Mouse (Mus musculus): ENCODE results near the gene Prrxl1.

Gene Prrxl1

DNA sequence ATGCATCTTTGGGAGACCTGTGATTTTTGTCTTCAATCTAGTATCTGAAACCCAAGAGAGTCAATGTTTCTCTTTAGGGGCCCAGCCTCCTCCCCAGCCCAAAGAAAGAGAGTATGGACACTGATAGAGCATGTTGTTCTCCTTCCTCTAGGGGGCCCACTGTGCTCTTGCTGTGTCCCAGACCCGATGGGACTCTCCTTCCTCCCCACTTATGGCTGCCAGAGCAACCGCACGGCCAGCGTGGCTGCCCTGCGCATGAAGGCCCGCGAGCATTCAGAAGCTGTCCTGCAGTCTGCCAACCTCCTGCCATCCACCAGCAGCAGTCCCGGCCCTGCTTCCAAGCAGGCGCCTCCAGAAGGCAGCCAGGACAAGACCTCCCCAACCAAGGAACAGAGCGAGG, 29.4 kb downstream of the Prrxl1 start:
- DNase-seq = peak; percentile 14

DNA sequence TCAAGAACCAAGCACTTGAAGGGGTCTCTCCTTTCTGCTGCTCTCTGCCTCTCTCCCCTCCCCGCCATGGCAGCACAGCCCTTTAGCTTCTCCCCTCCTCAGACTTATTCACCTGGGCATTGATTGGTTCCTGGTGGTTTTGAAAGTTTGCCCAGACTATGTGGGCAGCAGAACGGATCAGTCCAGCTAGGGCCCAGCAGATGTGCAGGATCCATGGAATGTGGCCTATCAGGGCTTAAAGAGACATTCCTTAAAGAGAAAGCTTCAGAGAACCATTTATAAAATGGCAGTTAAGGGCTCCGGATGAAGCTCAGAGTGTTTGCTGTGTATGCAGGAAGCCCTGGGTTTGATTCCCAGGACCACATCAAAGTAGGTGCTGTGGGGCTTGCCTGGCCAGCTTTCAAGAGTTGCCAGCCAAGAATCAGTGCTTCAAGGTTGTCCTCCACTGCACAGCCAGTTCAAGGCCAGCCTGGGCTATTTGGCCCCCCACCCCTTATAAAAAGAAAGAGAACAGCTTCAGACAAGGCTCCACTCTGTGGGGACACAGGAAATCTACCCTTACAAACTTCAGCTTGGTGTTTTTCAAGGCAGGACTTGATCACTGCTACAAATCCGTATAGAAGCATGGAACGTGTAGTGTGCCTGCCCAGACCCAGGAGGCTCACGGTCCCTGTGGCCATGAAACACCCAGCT, 33.8 kb downstream of the Prrxl1 start:
- no peak for DNase-seq

DNA sequence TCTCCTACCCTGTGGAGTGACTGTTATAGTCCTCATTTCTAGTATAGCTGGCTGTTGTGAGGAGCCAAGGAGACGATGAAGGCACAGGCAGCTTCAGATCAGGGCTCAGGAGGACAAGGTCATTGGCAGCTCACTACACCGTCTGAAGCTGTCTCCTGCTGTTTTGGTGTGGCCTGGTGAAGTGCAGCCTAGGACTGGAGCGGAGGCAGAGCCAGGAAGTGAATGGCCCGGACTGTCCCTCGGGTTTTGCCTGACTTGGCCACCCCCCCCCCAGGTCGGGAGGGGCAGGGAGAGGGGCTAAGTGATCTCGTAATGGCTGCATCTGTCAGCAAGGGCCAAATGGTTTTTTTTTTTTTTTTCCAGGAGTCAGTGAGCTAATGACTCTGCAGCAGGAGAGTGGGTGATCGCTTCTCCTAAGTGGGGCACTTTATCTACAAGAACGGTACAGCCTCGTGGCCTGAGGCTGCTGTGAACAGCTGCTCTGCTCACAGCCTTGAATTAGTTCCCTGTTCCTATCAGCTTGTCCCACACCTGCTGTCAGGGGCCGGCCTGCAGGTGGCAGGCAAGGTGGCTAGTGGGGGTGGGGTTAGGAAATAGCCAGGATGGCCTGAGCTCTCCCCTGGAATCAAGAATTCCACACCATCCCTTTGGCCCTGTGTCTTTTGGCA, 34.9 kb downstream of the Prrxl1 start:
- no peak for DNase-seq

DNA sequence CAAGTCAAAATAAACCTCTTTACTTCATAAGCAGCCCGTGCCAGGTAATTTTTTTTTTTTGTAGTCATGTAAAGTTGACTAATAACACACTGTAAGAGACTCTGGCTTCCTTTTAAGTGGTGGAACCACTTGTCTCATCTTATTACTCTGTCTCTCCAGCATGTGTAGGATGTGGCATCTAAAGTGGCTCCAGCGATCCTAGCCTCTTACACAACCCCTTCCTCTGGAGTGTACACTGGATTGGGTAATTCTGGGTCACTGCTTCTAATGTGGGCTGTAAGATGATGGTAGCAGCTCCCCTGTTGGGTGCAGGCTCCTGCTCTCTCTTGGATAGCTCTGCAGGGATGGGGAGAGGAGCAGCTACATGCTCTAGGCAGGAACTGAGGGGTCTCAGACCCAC, 39.3 kb downstream of the Prrxl1 start:
- no peak for DNase-seq

DNA sequence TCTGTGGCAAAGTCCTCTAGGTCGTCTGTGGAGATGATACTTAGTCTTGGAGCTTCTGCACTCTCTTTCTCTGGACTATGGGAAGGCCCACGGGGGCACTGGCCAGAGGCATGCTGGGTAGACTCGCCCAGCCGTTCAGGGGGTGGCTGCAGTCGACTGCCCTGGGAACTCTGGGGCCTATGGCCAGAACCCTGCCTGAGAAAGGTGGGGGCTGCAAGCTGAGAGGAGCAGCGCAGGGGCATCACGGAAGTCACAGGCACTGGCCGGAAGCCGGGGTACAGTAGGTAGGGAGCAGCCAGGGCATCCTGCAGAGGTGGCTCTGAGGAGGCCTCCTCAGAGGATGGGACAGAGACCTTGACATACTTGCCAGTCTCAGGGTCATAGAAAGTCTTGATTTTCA, 60.6 kb downstream of the Prrxl1 start:
- DNase-seq = no peak

DNA sequence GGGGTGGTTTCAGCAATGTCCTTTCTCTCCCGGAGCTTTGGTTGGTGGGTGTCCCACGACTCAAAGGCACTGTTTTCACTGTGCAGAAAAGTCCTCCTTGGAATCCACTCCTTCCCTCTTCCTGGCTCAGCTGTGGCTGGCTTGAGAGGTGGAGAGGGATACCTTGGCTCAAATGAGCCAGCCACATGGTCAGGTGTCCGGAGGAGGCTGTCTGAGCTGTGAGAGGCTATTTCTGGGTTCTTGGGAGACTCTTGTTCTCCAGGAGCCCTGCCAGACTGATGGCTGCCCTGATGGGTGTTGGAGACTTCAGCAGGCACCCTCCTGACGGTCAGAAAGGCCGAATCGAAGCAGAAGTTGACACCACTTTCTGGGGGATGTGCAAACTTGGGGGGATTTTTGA, 63.9 kb downstream of the Prrxl1 start:
- no peak for DNase-seq

DNA sequence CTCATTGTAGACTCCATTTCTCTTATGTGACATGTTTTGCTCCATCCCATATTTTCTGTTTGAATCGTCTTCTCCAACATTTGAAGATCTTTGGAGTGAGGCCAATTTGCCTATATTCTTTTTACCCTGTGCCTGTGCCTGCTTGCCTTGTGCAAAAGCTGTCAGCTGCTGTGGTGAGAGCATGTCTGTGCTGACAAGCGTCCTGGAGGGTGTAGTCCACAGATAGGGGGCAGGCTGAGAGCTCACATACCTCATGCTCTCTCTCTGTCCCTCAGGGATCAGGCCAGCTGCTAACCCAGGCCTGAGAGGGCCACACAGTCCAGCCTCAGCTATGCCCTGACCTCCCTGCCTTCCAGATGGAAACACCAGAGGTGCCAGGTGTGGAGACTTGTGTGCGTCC, 74.0 kb downstream of the Prrxl1 start:
- no peak for DNase-seq

DNA sequence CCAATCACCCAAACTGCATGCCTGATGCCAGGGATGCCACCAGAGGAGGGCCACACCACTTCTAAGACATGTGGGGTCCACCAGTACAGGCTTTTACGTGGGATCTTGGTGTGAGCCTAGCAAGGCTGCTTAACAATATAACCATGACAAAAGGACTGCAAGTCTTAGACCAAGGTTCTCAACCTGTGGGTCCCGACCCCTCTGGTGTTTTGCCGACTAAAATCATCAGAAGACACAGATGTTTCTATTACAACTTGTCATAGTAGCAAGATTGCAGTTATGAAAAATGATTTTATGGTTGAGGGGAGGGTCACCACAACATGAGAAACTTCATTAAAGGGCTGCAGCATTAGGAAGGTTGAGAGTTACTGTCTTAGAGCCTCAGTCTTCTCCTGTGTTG, 79.4 kb downstream of the Prrxl1 start:
- no peak for DNase-seq

DNA sequence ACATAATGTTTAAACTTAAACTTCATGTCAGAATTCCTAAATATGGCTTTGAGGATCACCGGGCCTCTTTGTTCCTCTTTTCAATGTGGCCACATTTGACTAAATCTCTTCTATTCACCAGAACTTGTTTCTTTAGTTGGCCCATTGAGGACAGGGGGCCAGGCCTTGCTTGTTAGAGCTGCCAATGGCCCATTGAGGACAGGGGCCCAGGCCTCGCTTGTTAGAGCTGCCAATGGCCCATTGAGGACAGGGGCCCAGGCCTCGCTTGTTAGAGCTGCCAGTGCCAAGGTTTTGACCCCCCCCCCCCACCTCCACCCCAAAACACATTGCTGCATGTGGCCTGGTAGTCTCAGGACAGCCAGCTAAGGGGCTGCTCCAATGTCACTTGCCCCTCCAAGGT, 82.4 kb downstream of the Prrxl1 start:
- DNase-seq = no peak

DNA sequence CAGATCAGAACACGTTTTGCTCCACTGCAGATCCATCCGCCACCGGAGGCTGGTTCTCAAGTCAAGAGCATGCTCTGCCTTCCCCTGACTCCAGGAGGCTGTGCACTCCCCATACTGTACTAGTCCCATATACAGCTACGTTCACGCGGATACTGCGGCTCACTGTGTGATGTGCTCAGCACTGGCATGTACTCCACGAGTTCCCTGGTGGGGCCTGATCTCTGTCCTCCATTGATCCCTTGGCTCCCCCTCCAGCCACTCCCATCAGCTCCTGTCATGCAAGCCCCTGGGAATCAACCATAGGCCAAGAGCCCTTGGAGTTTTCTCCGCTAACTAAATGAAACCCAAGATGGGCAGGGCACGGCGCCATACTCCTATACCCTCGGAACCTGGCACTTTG, 83.3 kb downstream of the Prrxl1 start:
- DNase-seq = no peak

DNA sequence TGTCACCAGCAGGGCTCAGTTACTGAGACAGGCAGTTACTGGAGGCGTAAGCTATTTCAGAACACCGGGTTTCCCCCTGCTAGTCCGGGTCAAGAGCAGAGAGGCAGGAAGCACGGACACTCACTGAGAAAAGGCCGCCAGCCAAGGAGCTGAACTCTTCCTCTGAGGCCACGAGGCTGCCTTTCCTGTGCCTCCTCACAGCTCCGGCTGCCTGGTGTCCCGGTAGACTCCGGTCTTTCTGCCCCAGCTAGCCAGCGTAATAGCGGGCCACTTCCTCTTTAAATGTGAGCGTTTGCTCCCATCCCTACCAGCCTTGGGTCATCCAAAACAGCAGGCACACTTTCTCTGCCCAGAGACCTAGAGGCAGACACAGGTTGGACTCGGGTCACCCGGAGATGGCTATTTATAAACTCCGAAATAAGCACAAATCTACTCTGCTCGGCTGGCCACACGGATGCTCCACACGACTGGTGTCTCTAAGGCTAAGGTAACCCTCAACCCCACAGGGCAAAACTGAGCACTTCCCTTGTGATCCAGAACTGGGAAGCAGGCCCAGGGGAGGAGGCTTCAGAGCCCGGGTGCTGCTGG, 84.1 kb downstream of the Prrxl1 start:
- DNase-seq = peak; percentile 69

DNA sequence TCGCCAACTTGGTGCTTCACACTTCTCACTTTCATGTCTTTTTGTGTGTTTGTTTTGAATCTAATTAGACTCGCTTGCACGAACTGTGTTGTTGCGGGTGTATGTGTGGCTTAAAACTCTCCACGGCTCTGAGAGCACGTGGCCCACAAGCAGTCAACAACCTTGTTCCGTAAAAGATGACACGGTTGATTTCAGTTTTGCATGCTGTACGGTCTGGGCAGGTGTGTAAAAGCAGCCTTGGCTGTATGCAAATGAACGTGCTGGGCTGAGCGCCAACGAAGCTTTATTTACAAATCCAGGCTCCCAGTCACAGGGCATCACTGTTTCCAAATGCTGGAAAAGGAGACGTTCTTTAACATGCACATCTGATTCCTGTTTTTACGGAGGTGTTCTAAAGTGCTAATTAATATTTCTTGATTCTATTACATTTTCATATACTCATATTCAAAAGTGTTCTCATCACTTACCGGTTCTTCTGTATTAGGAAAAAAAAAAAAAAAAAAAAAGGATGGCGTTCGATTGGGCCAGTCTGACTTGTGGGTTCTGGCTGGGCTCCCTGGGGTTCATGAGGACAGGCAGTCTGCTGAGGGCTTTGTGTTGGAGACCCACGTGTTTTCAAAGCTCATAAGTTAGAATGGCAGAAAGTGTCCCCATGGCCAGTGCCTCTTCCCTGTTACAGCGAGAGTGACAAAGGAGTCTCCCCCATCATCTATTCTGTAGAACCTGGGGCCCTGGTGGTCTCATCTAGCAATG, 85.0 kb downstream of the Prrxl1 start:
- DNase-seq = peak; percentile 39

DNA sequence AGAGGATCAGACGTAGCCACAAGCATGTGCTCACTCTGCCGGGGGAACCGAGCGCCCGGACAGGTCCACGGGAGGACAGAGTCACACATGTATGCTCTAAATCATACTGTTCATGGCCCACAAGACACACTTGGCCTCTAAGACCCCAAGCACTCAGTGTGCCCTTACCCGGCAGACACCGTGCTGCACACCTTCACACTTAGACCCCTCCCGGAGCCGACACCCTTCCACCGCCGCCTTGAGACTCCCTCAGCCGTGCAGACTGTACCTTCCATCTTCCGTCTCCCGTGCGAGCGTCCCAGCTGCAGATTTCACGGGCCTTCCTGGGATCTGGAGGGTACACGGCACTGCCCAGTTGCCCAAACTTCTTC, 85.5 kb downstream of the Prrxl1 start:
- no peak for DNase-seq

DNA sequence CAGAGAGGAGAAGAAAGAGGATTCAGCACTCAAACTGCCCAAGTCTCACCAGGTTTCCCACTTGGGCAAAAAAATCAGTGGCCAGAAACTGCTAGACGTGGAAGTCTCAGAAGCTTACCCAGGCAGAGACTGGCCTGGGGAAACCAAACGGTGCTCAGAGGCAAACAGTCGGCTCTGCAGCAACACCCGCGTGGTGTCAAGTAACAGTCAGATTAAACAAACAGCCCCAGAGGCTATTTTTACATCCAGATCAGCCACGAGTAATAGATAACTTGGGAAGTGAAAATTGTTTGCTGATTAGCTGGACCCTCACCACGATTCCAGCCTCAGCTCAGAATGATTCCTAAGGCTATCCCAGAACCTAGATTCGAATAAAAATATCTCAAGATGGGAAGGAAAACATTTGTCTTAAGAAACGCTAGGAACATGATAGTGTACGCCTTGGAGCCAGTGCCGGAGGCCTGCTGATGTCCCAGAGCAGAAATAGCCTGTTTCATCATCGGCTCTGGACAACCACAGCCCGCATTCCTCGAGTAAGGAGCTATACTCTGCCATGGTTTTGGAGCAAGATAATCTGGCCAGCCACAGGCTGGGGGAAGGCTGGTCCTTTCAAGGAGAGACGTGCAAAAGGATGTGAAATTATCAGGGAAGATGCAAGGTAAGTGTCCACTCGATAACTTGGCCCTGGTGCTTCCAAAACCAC, 86.1 kb downstream of the Prrxl1 start, which contains the start of gene 3425401B19Rik:
3425401B19Rik (minus strand) TSS at position 170 of the 703 bp plus-strand sequence.
- no peak for DNase-seq

DNA sequence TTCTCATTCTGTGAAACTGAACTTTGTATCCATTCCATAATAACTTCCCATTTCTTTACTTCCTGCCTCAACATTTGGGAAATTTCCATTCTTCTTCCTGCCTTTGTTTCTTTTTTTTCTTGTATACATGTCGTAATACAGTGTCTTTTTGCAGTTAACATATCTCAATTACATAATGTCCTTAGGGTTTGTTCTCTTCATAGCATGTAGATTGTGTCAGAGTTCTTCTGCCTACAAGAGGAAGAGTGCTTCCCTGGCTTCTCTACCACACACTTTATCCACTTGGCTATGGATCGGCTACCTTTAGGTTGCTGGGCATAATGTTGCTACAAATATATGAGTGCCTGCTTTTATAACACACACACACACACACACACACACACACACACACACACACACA, 96.7 kb downstream of the Prrxl1 start:
- no peak for DNase-seq

DNA sequence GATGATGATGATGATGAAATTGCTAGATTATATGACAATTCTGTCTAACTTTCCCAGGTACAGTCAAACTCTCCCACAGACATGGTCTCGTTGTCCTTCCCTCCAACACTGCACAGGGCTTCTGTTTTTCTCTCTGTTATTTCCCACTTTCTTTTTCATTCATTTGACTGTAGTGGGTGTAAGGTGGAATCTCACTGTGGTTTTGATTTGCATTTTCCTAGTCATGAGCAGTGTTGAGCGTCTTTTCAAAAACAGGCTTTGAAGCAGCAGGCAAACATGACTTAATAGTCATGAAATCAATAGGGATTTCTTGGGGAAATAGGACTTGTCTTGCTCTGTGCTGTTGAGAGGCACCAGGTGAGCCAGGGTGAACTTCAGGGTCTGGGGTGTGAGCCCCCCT, 97.1 kb downstream of the Prrxl1 start:
- DNase-seq = no peak

DNA sequence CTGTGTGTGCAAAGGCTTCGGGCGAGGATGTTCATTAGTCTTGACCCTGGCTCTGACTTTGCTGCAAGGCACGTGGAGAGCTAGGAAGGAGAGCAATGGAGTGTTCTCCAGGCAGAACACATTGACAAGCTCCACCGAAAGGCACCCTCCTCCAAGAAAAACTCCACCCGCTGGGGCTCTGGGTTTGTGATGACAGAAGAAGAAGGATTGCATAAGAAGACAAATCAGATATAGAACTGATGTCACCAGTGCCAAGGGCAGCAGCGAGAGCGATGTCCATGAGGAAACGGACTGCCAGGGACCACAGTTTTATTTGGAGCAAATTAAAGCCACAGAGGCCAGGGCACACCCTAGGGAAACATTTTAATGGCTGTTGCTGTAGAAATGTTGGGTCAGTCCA, 98.6 kb downstream of the Prrxl1 start:
- DNase-seq = no peak

DNA sequence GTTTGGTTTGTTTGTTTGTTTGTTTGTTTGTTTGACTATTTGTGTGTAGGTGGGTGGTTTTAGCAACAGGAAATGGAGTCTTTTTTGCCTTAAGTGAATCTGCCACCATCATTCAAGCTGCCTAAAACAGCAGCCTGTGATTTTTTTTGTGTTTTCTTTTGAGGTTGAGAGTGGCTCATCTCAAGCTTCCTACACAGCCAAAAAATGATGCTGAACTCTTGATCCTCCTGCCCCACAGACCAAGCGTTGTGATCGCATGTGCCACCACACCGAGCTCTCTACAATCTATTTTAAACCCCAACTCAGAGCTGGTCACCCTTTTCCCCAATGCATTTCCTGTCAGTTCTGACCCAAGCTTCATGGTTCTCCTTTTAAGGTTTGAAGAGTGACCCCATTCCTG, 99.3 kb downstream of the Prrxl1 start:
- DNase-seq = no peak
